Mouse (Mus musculus) cortical plate, adult 2 months (tissue): ENCODE data around the gene Etnk2. TPM values are rescaled to one million over a fixed set of nuclear protein-coding genes. Genes with fewer than 3 reads are reported as not detected.

Source experiments
- H3K27ac ChIP-seq: fragments of 200-500 bp; 2 replicates; pipeline ENCODE4 v1.5.1; 2012; ENCODE audit warnings: low read length, control low read depth, inconsistent platforms; ENCODE audit not compliant: insufficient read depth
- H3K4me1 ChIP-seq: fragments of 200-500 bp; 2 replicates; pipeline ENCODE4 v1.6.1; 2011; ENCODE audit warnings: low read length; ENCODE audit not compliant: control insufficient read depth, insufficient read depth
- H3K4me3 ChIP-seq: fragments of 200-500 bp; 2 replicates; pipeline ENCODE4 v1.5.1; 2011; ENCODE audit warnings: mild to moderate bottlenecking, low read length, control low read depth; ENCODE audit not compliant: insufficient read depth
- CTCF ChIP-seq: fragments of 200-500 bp; IDR thresholded peaks from 2 replicates; pipeline ENCODE4 v1.5.1; 2011; ENCODE audit warnings: mild to moderate bottlenecking, control low read depth, low read length; ENCODE audit not compliant: insufficient read depth; ENCODE audit errors: extremely low read depth
- POLR2A ChIP-seq: fragments of 200-500 bp; IDR thresholded peaks from 2 replicates; pipeline ENCODE4 v1.6.1; 2011; ENCODE audit warnings: mild to moderate bottlenecking, low read length, control low read depth; ENCODE audit not compliant: insufficient read depth; ENCODE audit errors: extremely low read depth
- polyA plus RNA-seq: library from polyadenylated mRNA; depleted of rRNA; stranded (reverse); fragments of >200 nt; gene quantifications from 2 replicates; pipeline ENCODE4 v1.2.3, GENCODE M21; 2012

The Etnk2 gene
- polyA plus RNA-seq, 1 experiment: 14.6 TPM

GRCm38 (mm10) chr1:133409786-133410185, 46.4 kb downstream of the Etnk2 start:
- TF ChIP-seq CTCF (no peak), POLR2A (no peak)
- Histone ChIP-seq H3K4me1 (no peaks in the 10 kb centered on the region), H3K4me3 (no peak overlapping the region), H3K27ac (no peak overlapping the region)

- no peak overlapping the region for H3K27ac ChIP-seq
- H3K4me3 ChIP-seq: no peak overlapping the region
- no peaks in the 10 kb centered on the region for H3K4me1 ChIP-seq
- TF ChIP-seq POLR2A: no peak
- TF ChIP-seq CTCF: no peak
Measured at GRCm38 (mm10) chr1:133411506-133412147, 48.3 kb downstream of the Etnk2 start.

DNA sequence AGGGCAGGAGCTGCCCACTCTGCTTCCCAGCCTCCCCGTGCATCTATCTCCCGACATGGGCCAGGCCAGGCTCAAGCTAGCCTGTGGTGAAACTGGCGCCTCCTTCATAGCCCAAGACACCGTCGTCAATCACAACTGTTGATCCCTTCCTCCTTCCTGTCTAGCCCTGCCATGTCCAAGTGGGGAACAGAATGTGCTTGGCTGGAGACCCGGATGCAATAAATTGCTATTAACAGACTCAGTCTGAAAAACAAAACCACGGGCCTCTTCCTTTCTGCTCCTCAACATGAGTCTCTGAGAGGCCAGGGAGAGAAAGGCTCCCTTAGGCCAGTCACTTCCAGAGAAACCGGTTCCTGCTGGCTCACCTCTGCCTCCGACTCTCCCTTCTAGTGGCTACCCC, 49.6 kb downstream of the Etnk2 start:
- H3K4me1 ChIP-seq: no peaks in the 10 kb centered on the region
- peak overlapping the region; percentile 77 for H3K27ac ChIP-seq
- TF ChIP-seq POLR2A (no peak), CTCF (no peak)
- H3K4me3 ChIP-seq: no peak overlapping the region

- Histone ChIP-seq H3K4me1 (no peaks in the 10 kb centered on the region), H3K4me3 (no peak overlapping the region), H3K27ac (no peak overlapping the region)
- no peak for TF ChIP-seq POLR2A
- TF ChIP-seq CTCF: no peak
Measured at GRCm38 (mm10) chr1:133415086-133415485, 51.7 kb downstream of the Etnk2 start.

- no peak for TF ChIP-seq POLR2A
- TF ChIP-seq CTCF: no peak
- no peaks in the 10 kb centered on the region for H3K4me1 ChIP-seq
- H3K27ac ChIP-seq: no peak overlapping the region
- no peak overlapping the region for H3K4me3 ChIP-seq
Measured at GRCm38 (mm10) chr1:133415505-133415904, 52.1 kb downstream of the Etnk2 start.

DNA sequence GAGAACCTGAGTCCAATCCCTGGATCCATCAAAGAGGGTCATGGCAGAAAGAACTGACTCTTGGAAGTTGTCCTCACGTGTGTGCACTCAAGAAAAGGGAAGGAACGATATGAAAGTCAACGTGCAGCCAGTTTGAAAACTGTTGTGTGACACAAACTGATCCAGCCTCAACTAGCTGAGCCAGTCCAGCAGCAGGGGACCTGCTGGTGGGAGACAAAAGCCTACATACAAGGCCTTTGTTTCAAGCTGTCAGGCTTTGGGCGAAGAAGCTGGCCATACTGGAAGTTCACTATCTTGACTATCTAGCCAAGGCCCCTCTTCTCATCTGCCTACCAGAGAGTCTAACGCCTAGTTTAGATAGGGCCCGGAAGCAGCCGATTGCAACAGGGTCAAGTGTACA, 53.1 kb downstream of the Etnk2 start:
- no peak overlapping the region for H3K27ac ChIP-seq
- H3K4me3 ChIP-seq: no peak overlapping the region
- no peaks in the 10 kb centered on the region for H3K4me1 ChIP-seq
- no peak for TF ChIP-seq POLR2A
- TF ChIP-seq CTCF: no peak

GRCm38 (mm10) chr1:133417113-133417512, 53.7 kb downstream of the Etnk2 start:
- no peak overlapping the region for H3K4me3 ChIP-seq
- no peak for TF ChIP-seq CTCF
- no peak for TF ChIP-seq POLR2A
- no peaks in the 10 kb centered on the region for H3K4me1 ChIP-seq

DNA sequence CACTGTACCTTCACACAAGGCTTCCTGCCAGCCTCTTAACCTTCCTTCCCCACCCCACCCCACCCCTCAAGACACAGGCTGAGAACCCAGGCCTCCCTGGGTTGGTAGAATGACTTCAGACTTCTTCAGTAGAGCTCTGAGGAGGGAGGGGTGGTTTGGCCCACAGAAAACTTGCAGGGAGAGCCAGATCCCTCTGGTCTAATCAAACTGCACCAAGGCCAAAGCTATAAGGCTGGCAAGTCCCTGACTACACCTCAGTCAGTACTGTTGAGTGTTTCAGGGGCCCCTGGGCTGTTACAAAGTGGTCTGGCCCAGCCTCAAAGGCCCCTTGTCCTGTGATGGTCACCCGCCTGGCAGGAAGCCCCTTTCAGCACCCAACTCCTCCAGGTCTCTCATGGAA, 54.2 kb downstream of the Etnk2 start:
- Histone ChIP-seq H3K4me3 (no peak overlapping the region), H3K4me1 (no peaks in the 10 kb centered on the region), H3K27ac (peak overlapping the region; percentile 32; the same call in 1 of the 2 replicates)
- TF ChIP-seq POLR2A (no peak), CTCF (no peak)

More at GRCm38 (mm10) chr1:133417113-133417512, 53.7 kb downstream of the Etnk2 start:
- no peak overlapping the region for H3K27ac ChIP-seq

DNA sequence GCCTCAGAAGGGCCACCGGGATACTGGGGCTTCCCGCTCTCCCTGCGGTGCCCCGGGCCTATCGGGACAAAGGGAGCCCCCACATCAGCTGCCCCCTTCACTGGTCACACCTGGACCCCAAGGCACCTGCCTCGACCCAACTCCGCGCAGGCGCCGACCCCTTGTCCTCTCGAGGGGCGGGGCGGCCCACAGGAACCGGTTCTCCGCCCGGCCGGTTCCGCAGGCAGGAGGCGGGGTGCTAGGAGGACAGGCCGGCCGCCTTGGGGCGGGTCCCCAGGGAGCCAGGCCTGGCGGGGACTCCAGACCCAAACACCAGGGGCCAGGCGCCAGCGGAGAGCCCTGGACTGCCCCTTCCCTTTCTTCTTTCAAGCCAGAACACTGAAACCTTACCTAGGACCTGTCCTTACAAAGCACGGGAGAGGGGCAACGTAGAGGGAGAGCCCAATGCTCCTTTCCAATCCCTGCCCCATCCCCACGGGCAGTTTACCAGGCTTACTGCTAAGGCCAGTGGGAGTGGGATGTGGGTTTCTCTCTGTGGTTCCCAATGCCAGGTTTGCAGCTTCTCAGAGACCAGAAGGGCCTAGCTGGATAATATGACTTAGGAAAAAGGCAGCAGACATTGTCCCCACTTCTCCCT, 54.9 kb downstream of the Etnk2 start:
- peak overlapping the region; percentile 63 for H3K27ac ChIP-seq
- H3K4me1 ChIP-seq: no peaks in the 10 kb centered on the region
- H3K4me3 ChIP-seq: peak overlapping the region; percentile 10; the same call in 1 of the 2 replicates

GRCm38 (mm10) chr1:133419178-133419834, 55.9 kb downstream of the Etnk2 start:
- no peaks in the 10 kb centered on the region for H3K4me1 ChIP-seq
- TF ChIP-seq CTCF (no peak), POLR2A (no peak)
- no peak overlapping the region; the same call in 1 of the 2 replicates for H3K27ac ChIP-seq
- no peak overlapping the region for H3K4me3 ChIP-seq

More for the DNA sequence above, 54.9 kb downstream of the Etnk2 start:
- TF ChIP-seq POLR2A (no peak), CTCF (no peak)
